Mouse (Mus musculus): Measurements from ENCODE around the gene Begain.

DNA sequence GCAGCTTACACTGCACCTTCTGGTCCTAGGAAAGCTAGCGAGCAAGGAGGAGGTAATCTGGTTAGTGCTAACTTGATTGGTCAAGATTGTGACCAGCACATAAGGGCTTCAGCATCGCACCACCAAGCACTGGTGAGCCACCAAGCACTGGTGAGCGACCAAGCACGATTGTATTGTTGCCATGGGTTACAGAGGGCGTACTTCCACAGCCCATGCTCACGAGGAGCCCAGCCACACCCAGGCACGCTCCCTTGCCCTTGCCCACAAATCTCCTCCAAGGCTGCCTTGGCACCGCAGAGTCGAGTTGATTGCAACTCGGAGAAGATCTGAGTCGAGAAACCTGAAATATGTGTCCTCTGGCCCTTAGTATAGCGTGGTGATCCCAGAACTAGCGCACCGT, 22.0 kb upstream of the Begain start:
- no peak for TF ChIP-seq CTCF (IDR thresholded peaks at IDR 0.05; ENCODE audit: borderline replicate concordance, extremely low read depth, insufficient read depth, insufficient read length)
- no peak for TF ChIP-seq POLR2A (IDR thresholded peaks at IDR 0.05; ENCODE audit: borderline replicate concordance, extremely low read depth, insufficient read depth, insufficient read length, poor library complexity, severe bottlenecking)
